Mouse (Mus musculus) spleen, adult 2 months (tissue): ENCODE data around the gene Ect2l. TPM values are rescaled to one million over a fixed set of nuclear protein-coding genes. Genes with fewer than 3 reads are reported as not detected.

ENCODE experiments used
- DNase-seq, 2 experiments: peaks; one replicate each; pipeline versions ENCODE4 v3.0.0 to v3.0.0-alpha.2; 2012 to 2021; ENCODE audit warnings: low spot score in 2 of 2, low read depth in 1 of 2
- H3K27ac ChIP-seq: fragments of 200-500 bp; 2 replicates; pipeline ENCODE4 v1.5.1; 2012; ENCODE audit warnings: low read length, inconsistent platforms; ENCODE audit not compliant: insufficient read depth
- H3K27me3 ChIP-seq: fragments of 200-500 bp; 2 replicates; pipeline ENCODE4 v1.6.1; 2012; ENCODE audit warnings: mild to moderate bottlenecking, moderate library complexity, low read length, inconsistent platforms; ENCODE audit not compliant: control insufficient read depth, insufficient read depth
- H3K36me3 ChIP-seq: fragments of 200-500 bp; 2 replicates; pipeline ENCODE4 v1.6.1; 2012; ENCODE audit warnings: mild to moderate bottlenecking, low read length, inconsistent platforms; ENCODE audit not compliant: control insufficient read depth, insufficient read depth
- H3K4me1 ChIP-seq: fragments of 200-500 bp; 2 replicates; pipeline ENCODE4 v1.6.1; 2011; ENCODE audit warnings: inconsistent platforms; ENCODE audit not compliant: control insufficient read depth, insufficient read depth, insufficient read length
- H3K4me3 ChIP-seq: fragments of 200-500 bp; 2 replicates; pipeline ENCODE4 v1.5.1; 2011; ENCODE audit warnings: mild to moderate bottlenecking, inconsistent platforms; ENCODE audit not compliant: insufficient read depth, insufficient read length; ENCODE audit errors: extremely low read depth
- CTCF ChIP-seq: fragments of 200-500 bp; IDR thresholded peaks from 2 replicates; pipeline ENCODE4 v1.5.1; 2011; ENCODE audit warnings: mild to moderate bottlenecking, inconsistent platforms; ENCODE audit not compliant: insufficient read depth, insufficient read length, insufficient replicate concordance; ENCODE audit errors: extremely low read depth
- POLR2A ChIP-seq: fragments of 200-500 bp; IDR thresholded peaks from 2 replicates; pipeline ENCODE4 v1.6.1; 2011; ENCODE audit warnings: low read depth, low read length, inconsistent platforms
- WGBS: fragments of 180-500 bp; shearing (Covaris S2); methylation state at CpG from one replicate; pipeline ENCODE4 v1.1.7; 2018; 5-methylcytosine and 5-hydroxymethylcytosine counted together
- polyA plus RNA-seq: library from polyadenylated mRNA; depleted of rRNA; stranded (reverse); fragments of >200 nt; gene quantifications from 2 replicates; pipeline ENCODE4 v1.2.3, GENCODE M21; 2012

Gene Ect2l
- polyA plus RNA-seq, 1 experiment, result not detected

GRCm38 (mm10) chr10:18194156-18194555 is 16.5 kb downstream of the Ect2l start:
- no peak for TF ChIP-seq POLR2A
- TF ChIP-seq CTCF, result no peak
- Histone ChIP-seq H3K27me3 (no peaks in the 10 kb centered on the region), H3K27ac (no peak overlapping the region), H3K36me3 (no peaks in the 10 kb centered on the region), H3K4me3 (no peak overlapping the region), H3K4me1 (no peaks in the 10 kb centered on the region)
- WGBS, result 87% methylated on average over 11 of the region's 11 CpGs
- DNase-seq, result no peak

- peak in 1 of 2 experiments; percentile 44 for DNase-seq
- Histone ChIP-seq H3K4me1 (no peaks in the 10 kb centered on the region), H3K36me3 (no peaks in the 10 kb centered on the region), H3K27me3 (no peaks in the 10 kb centered on the region), H3K4me3 (no peak overlapping the region), H3K27ac (no peak overlapping the region)
- 35% methylated on average over 11 of the region's 11 CpGs for WGBS
- TF ChIP-seq POLR2A, result no peak
- no peak for TF ChIP-seq CTCF
Measured at GRCm38 (mm10) chr10:18193221-18193620, 17.5 kb downstream of the Ect2l start.

- Histone ChIP-seq H3K36me3 (no peaks in the 10 kb centered on the region), H3K27ac (no peak overlapping the region), H3K4me3 (no peak overlapping the region), H3K4me1 (no peaks in the 10 kb centered on the region), H3K27me3 (no peaks in the 10 kb centered on the region)
- WGBS, result 24% methylated on average over 8 of the region's 8 CpGs
- no peak for DNase-seq
- TF ChIP-seq CTCF, result no peak
- no peak for TF ChIP-seq POLR2A
Measured at GRCm38 (mm10) chr10:18191706-18192105, 19.0 kb downstream of the Ect2l start.

- Histone ChIP-seq H3K4me1 (no peaks in the 10 kb centered on the region), H3K36me3 (no peaks in the 10 kb centered on the region), H3K27me3 (no peaks in the 10 kb centered on the region), H3K27ac (no peak overlapping the region), H3K4me3 (no peak overlapping the region)
- WGBS, result 83% methylated on average over 4 of the region's 4 CpGs
- DNase-seq, result no peak
- TF ChIP-seq CTCF, result no peak
- TF ChIP-seq POLR2A, result no peak
Measured at GRCm38 (mm10) chr10:18189498-18189897, 21.2 kb downstream of the Ect2l start.

GRCm38 (mm10) chr10:18188564-18188963 is 22.1 kb downstream of the Ect2l start:
- Histone ChIP-seq H3K36me3 (no peaks in the 10 kb centered on the region), H3K4me1 (no peaks in the 10 kb centered on the region), H3K27me3 (no peaks in the 10 kb centered on the region), H3K4me3 (no peak overlapping the region), H3K27ac (no peak overlapping the region)
- no peak for TF ChIP-seq POLR2A
- 73% methylated on average over 6 of the region's 6 CpGs for WGBS
- no peak for DNase-seq

- no peaks in the 10 kb centered on the region for H3K4me1 ChIP-seq
- TF ChIP-seq CTCF (no peak), POLR2A (no peak)
- no peaks in the 10 kb centered on the region for H3K36me3 ChIP-seq
- 87% methylated on average over 5 of the region's 5 CpGs for WGBS
- no peak for DNase-seq
- H3K27me3 ChIP-seq, result no peaks in the 10 kb centered on the region
- no peak overlapping the region for H3K27ac ChIP-seq
- no peak overlapping the region for H3K4me3 ChIP-seq
Measured at GRCm38 (mm10) chr10:18182246-18182645, 28.4 kb downstream of the Ect2l start.

GRCm38 (mm10) chr10:18177304-18177703 is 33.4 kb downstream of the Ect2l start:
- H3K27ac ChIP-seq, result no peak overlapping the region
- no peaks in the 10 kb centered on the region for H3K36me3 ChIP-seq
- no peaks in the 10 kb centered on the region for H3K27me3 ChIP-seq
- no peaks in the 10 kb centered on the region for H3K4me1 ChIP-seq
- TF ChIP-seq CTCF (no peak), POLR2A (no peak)
- no peak for DNase-seq
- WGBS, result 71% methylated on average over 2 of the region's 2 CpGs
- H3K4me3 ChIP-seq, result no peak overlapping the region
